In the genomic region with DNA sequence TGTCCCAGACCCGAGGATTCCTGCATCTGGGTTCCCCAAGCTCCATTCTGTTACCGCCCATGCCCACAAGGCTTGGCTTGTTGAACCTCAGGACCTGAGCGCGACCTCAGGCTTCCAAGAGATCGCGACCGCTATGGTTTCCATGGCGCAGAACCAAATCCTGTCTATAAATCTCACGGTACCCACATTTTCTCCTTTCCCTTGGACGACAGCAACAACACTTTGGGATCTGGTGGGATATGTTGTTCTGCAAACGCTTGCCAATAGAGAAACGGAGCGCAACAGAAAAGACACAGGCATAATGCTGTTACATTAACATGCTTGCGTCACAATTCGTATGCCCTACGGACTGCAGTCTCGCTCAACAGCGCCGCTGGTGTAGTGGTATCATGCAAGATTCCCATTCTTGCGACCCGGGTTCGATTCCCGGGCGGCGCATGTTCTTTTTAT, we compare ENCODE assay signal across 8 mouse cellular contexts. TPM values are rescaled to one million over a fixed set of nuclear protein-coding genes. Genes with fewer than 3 reads are reported as not detected.
DNase-seq lines count a peak whose midpoint lies in the region; ATAC-seq and TF ChIP-seq lines count a peak whose summit lies in the region.

A gene (plus strand): TSS at position 354 of the 450 bp plus-strand sequence.

- WGBS in hindbrain, embryonic 11.5 days: under 1% methylated on average over 25 of the region's 25 CpGs
- WGBS in lung, embryonic 16.5 days: under 1% methylated on average over 25 of the region's 25 CpGs
- under 1% methylated on average over 25 of the region's 25 CpGs for WGBS in thymus, adult 2 months

- in situ Hi-C loops in Patski (cut with MboI; ENCODE audit: low pct_unique_long_range_greater_than_20kb): no loop called here

- H3K9ac ChIP-seq in hindbrain, embryonic 11.5 days (ENCODE audit: low read depth, low read length): peak within 1 kb of the TSS; percentile 83
- H3K9ac ChIP-seq in lung, embryonic 16.5 days (ENCODE audit: low read length): peak within 1 kb of the TSS; percentile 85

- CTCF ChIA-PET in Patski (lab: Charles Lee): interaction anchor here (1.1 kb wide), 1 partner anchor 12 kb away, joined by 4 read pairs; no protein-coding TSS in a partner anchor

- H3K9me3 ChIP-seq in hindbrain, embryonic 11.5 days (ENCODE audit: control insufficient read depth, low read length): no peaks in the 10 kb centered on the region
- H3K9me3 ChIP-seq in lung, embryonic 16.5 days (ENCODE audit: control insufficient read depth, low read length): no peaks in the 10 kb centered on the region

- peak within 1 kb of the TSS; percentile 71 for H3K4me2 ChIP-seq in hindbrain, embryonic 11.5 days (replicated peaks; ENCODE audit: low read depth, low read length)
- peak within 1 kb of the TSS; percentile 91 for H3K4me2 ChIP-seq in lung, embryonic 16.5 days (ENCODE audit: low read depth, low read length)

- H3K4me1 ChIP-seq in hindbrain, embryonic 11.5 days (replicated peaks; ENCODE audit: control insufficient read depth, insufficient read depth, low read length): peaks cover 7% of the 10 kb centered on the region; the same call in 1 of the 2 replicates
- peaks cover 19% of the 10 kb centered on the region for H3K4me1 ChIP-seq in lung, embryonic 16.5 days (replicated peaks; ENCODE audit: control insufficient read depth, insufficient read depth, low read length)
- peaks cover 17% of the 10 kb centered on the region for H3K4me1 ChIP-seq in thymus, adult 2 months (replicated peaks; ENCODE audit: control insufficient read depth, insufficient read depth, low read length)

- no peak for TF ChIP-seq POLR2A in thymus, adult 2 months (IDR thresholded peaks at IDR 0.05; ENCODE audit: control insufficient read depth, extremely low read depth, insufficient read depth, low read length, poor library complexity)

- DNase-seq in Patski (ENCODE audit: low read depth, low spot score): no peak
- DNase-seq in cerebellum, postnatal 10 days: peak; percentile 97 to 98
- peak; percentile 85 to 95 for DNase-seq in frontal cortex, postnatal 10 days (ENCODE audit: low spot score in 2 of 2)
- peak; percentile 98 for DNase-seq in hindbrain, embryonic 11.5 days (ENCODE audit: low spot score)
- DNase-seq in layer of hippocampus, adult 9-11 months: peak; percentile 95
- DNase-seq in ovary, adult 18-20 months (ENCODE audit: low spot score): peak; percentile 77
- peak; percentile 93 for DNase-seq in thymus, adult 2 months

- no peak for ATAC-seq in Patski
- peak; percentile 70 for ATAC-seq in hindbrain, embryonic 11.5 days (ENCODE audit: low FRiP score)
- peak; percentile 85 for ATAC-seq in lung, embryonic 16.5 days (ENCODE audit: low read depth)

- no peaks in the 10 kb centered on the region for H3K36me3 ChIP-seq in hindbrain, embryonic 11.5 days (ENCODE audit: control insufficient read depth, insufficient read depth, low read length)
- H3K36me3 ChIP-seq in lung, embryonic 16.5 days (ENCODE audit: control insufficient read depth, insufficient read depth, low read length): peaks cover 2% of the 10 kb centered on the region; the same call in 1 of the 2 replicates
- no peaks in the 10 kb centered on the region for H3K36me3 ChIP-seq in thymus, adult 2 months (ENCODE audit: control insufficient read depth, insufficient read depth, low read length)

- POLR2A ChIA-PET in Patski (lab: Charles Lee): interaction anchor here (0.8 to 1.7 kb wide), 6 partner anchors 10 to 46 kb away, joined by 3 to 4 read pairs (median 4); a partner anchor contains a TSS

- peak within 1 kb of the TSS; percentile 91 for H3K27ac ChIP-seq in hindbrain, embryonic 11.5 days (ENCODE audit: low read depth, low read length)
- peak within 1 kb of the TSS; percentile 92 for H3K27ac ChIP-seq in lung, embryonic 16.5 days (ENCODE audit: low read length)
- peak within 1 kb of the TSS; percentile 64 for H3K27ac ChIP-seq in thymus, adult 2 months (ENCODE audit: control insufficient read depth, insufficient read depth, low read length)

- H3K4me3 ChIP-seq in hindbrain, embryonic 11.5 days (ENCODE audit: low read depth, low read length): peak within 1 kb of the TSS; percentile 79
- H3K4me3 ChIP-seq in lung, embryonic 16.5 days (ENCODE audit: low read length): peak within 1 kb of the TSS; percentile 87
- peak within 1 kb of the TSS; percentile 88 for H3K4me3 ChIP-seq in thymus, adult 2 months (ENCODE audit: control insufficient read depth, insufficient read depth, low read length)

- no peak for TF ChIP-seq CTCF in Patski (IDR thresholded peaks at IDR 0.05)
- TF ChIP-seq CTCF in thymus, adult 2 months (IDR thresholded peaks at IDR 0.05; ENCODE audit: borderline replicate concordance, control insufficient read depth, extremely low read depth, insufficient read depth, low read length, poor library complexity): no peak

- no peaks in the 10 kb centered on the region for H3K27me3 ChIP-seq in Patski
- no peaks in the 10 kb centered on the region for H3K27me3 ChIP-seq in hindbrain, embryonic 11.5 days (ENCODE audit: control insufficient read depth, insufficient read depth, low read length)
- no peaks in the 10 kb centered on the region for H3K27me3 ChIP-seq in lung, embryonic 16.5 days (ENCODE audit: control insufficient read depth, insufficient read depth, low read depth, low read length)
- no peaks in the 10 kb centered on the region for H3K27me3 ChIP-seq in thymus, adult 2 months (ENCODE audit: control insufficient read depth, insufficient read depth, low read length)

RNA-seq across cellular contexts. Expression of the gene that starts here (rescaled TPM):
- 81.4 TPM for polyA plus RNA-seq in Patski (2021)
- polyA plus RNA-seq in hindbrain, embryonic 11.5 days (2014; fragmentation: Nextera tagmentation; extraction: Ambion mirVana): 53.2 and 56.6 TPM in 2 replicates
- polyA plus RNA-seq in lung, embryonic 16.5 days (2015; fragmentation: Nextera tagmentation; extraction: Ambion mirVana): 54.2 and 58.4 TPM in 2 replicates
- polyA plus RNA-seq in thymus, adult 2 months (2012; rRNA removed): 77.3 and 82.3 TPM in 2 replicates
